Mouse (Mus musculus): ENCODE data around the gene Rbbp5.
"Not testable (repeated sequence)": the region's sequence is repeated elsewhere in the genome, so short reads cannot be mapped to it uniquely, and the experiment has no call there.

Rbbp5 gene

DNA sequence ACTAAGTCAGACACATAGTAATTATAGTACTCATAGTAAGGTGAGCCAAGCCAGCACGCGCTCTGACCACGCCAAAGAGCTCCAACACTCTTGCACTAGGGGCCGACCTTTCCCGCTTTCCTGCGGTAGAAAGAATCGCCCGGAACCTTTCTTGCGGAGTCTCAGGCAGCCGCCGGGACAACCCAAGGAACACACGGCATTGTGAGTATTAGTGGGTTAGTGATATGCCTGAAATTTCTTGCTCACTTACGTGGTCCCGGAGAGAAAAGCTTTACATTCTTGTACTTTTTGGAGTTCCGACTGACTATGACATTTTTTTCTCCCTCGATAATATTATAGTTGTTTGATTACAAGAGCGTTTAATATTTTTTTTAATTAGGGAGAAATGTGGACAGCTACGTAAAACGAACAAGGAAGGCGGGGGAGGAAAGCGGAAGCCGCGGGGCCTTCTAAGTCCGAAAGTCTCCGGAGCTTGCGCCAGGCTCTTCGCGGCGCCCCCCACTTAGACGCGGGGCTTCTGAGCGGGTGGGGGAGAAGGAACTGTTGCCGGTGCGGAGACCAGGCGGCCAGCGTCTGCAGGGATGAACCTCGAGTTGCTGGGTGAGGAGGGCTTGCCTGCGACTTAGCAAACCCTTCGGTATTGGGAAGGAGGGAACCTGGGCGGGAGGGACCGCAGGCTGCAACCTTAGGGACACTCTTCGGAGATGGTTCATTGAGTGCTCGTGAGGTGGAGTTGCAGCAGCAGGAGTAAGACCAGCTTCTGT lies at the start of gene Rbbp5:
Gene Rbbp5, plus strand, starts transcription at position 438 of the 764 bp plus-strand sequence.
- DNase-seq (ENCODE audit: low spot score), result peak; percentile 87

- no peak for DNase-seq (ENCODE audit: low spot score)
These were observed 46.3 kb upstream of the Rbbp5 start for GRCm38 (mm10) chr1:132430818-132431217.

GRCm38 (mm10) chr1:132431716-132432115 lies 45.4 kb upstream of the Rbbp5 start:
- peak; percentile 29 for DNase-seq (ENCODE audit: low spot score)

- DNase-seq (ENCODE audit: low spot score), result no peak
These were observed 43.8 kb upstream of the Rbbp5 start for GRCm38 (mm10) chr1:132433349-132433748.

DNA sequence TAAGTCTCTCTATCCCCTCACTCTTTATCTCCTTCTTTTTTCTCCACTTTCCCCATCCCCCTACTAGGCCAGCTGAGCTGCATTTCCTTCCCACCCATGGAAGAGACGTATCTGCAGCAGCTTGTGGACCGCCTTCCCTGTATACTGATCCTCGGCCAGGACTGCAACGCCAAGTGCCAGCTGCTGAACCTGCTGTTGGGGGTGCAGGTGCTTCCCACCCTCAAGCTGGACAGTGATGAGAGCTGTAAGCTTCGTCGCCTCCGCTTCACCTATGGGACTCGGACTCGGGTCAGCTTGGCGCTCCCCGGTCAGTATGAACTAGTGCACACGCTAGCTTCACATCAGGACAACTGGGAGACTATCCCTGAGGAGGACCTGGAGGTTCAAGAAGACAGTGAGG lies 43.1 kb upstream of the Rbbp5 start:
- no peak for DNase-seq (ENCODE audit: low spot score)

- DNase-seq (ENCODE audit: low spot score), result no peak
These were observed 40.7 kb upstream of the Rbbp5 start for GRCm38 (mm10) chr1:132436320-132436958.

GRCm38 (mm10) chr1:132436960-132437359 lies 40.2 kb upstream of the Rbbp5 start:
- no peak for DNase-seq (ENCODE audit: low spot score)

DNA sequence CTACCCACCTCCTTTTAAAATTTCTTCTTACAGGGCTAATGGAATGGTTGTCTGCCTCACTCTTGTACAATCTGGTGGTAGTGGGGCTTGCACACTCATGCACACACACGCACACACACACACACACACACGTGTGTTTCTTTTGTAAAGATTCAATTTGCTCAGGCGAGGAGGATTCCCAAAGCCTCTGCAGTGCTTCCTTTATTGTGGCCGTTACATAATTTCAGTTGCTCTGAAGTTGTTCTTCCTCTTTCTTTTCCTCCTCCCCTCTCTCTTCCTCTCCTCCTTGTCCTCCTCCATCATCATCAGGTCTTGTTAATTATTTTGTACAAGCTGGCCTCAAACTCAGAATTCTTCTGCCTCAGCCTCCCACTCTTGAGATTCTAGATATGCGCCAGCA lies 39.8 kb upstream of the Rbbp5 start:
- DNase-seq (ENCODE audit: low spot score), result no peak

GRCm38 (mm10) chr1:132440896-132441435 lies 36.2 kb upstream of the Rbbp5 start:
- no peak for DNase-seq (ENCODE audit: low spot score)

- no peak for DNase-seq (ENCODE audit: low spot score)
These were observed 27.4 kb upstream of the Rbbp5 start for GRCm38 (mm10) chr1:132449742-132450141.

GRCm38 (mm10) chr1:132464651-132465050 lies 12.5 kb upstream of the Rbbp5 start:
- no peak for DNase-seq (ENCODE audit: low spot score)

DNA sequence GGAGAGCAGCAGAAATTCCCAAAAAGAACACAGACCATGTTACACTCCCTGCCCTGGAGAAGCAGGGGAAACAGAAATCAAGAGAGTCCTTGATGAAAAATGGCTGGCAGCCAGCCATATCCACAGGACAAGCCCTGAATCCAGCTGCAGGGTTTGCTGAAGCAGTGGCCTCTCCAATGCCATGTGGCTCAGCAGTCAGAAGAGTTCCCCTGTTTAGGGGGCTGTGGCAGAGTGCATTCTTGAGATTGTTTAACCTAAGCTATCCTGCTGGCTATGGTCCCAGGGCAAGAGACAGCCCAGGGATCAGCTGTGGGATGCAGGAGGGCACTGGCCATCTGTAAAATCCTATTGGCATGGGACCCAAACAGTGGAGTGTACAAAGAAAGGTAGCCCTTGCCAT lies 8.2 kb upstream of the Rbbp5 start:
- no peak for DNase-seq (ENCODE audit: low spot score)

DNA sequence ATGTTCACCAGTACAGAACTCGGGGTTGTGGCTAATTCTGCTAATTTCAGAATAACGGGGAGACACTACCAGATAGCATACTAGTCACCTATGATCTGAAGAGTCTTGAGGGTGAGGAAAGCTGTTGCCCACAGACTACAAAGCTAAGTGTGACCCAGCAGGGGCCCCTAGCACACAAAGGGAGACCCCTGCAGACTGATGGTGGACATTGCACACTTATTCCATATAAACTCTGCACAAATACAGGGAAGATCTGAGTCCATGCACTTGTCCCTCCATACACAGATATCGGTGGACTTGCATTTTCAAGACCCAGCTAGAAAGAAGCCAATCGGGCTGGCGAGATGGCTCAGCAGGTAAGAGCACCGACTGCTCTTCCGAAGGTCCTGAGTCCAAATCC lies 7.6 kb upstream of the Rbbp5 start:
- DNase-seq (ENCODE audit: low spot score), result no peak

GRCm38 (mm10) chr1:132470031-132470430 lies 7.1 kb upstream of the Rbbp5 start:
- DNase-seq (ENCODE audit: low spot score), result not testable (repeated sequence)

DNA sequence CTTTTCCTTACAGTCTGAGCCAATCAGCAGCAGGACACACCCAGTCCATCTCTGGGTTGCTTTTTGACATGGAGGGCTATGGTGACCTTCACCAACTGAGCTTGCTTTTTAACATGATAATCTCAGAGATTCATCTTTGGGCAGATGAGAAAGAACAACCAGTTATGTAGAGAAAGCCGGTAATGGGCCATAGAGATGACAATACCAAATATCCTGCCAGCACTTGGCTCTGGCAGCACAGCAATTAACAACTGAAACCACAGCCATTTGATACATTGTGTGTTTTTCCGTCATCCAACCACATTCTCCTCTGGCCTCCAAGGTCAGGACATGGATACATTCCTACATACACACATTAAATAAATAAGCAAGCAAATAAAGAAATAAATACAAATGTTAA lies 6.1 kb upstream of the Rbbp5 start:
- no peak for DNase-seq (ENCODE audit: low spot score)

DNA sequence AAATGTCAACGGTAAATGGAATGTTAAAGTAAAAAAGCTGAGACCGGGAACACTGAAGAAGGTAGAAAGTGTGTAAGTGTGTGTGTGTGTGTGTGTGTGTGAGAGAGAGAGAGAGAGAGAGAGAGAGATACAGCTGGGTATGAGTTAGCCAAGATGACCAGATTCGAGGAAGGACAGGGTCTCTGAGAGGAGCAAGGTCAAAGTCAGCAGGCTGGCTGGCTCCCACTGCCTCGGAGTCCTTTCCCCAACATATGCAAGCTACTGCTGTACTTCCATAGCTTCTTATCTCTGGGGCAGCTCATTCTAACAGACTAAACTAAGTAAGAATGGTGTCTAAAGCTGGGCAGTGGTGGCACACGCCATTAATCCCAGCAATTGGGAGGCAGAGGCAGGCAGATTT lies 5.7 kb upstream of the Rbbp5 start:
- no peak for DNase-seq (ENCODE audit: low spot score)

GRCm38 (mm10) chr1:132472537-132472936 lies 4.6 kb upstream of the Rbbp5 start:
- DNase-seq (ENCODE audit: low spot score), result no peak

DNA sequence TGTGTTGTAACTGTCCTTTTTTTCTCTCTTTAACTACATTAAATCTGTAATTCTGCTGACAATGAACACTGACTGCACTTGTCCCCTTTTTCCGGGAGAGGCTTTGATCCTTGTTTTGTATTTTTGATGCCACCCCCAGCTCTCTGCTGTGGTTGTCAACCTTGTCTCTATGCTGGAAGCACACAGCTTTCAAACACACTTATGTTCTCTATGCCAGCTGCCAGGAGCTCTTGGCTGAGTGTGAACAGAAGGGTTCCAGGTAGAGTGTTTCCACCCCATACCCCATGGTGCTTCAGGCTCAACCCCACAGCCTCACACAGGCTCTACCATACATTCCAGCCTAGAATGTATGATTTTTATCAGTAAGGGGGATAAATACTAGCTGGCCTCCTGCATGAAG lies 2.7 kb upstream of the Rbbp5 start:
- no peak for DNase-seq (ENCODE audit: low spot score)

GRCm38 (mm10) chr1:132476575-132476927 lies 614 bp upstream of the Rbbp5 start:
- DNase-seq (ENCODE audit: low spot score), result no peak

DNA sequence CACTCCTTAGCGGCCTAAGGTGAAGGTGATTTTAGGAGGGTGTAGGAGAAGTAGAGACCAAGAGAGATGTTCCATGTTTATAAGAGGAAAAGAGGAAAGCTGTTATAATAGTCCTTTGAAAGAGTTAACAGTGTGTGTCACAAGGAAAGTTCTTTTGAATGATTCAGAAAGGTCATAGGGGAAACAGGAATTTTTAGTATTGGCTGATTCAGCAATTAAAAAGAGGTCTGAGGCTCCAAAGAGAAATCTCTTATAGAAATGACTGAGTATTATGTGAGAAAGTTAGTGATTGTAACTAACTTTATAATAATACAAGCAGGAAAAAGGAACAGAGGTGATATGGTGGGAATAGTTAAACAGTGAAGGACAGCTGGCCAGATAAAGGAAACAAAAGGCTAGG lies 2.3 kb downstream of the Rbbp5 start:
- DNase-seq (ENCODE audit: low spot score), result no peak

GRCm38 (mm10) chr1:132481619-132482018 lies 4.5 kb downstream of the Rbbp5 start:
- DNase-seq (ENCODE audit: low spot score), result no peak

DNA sequence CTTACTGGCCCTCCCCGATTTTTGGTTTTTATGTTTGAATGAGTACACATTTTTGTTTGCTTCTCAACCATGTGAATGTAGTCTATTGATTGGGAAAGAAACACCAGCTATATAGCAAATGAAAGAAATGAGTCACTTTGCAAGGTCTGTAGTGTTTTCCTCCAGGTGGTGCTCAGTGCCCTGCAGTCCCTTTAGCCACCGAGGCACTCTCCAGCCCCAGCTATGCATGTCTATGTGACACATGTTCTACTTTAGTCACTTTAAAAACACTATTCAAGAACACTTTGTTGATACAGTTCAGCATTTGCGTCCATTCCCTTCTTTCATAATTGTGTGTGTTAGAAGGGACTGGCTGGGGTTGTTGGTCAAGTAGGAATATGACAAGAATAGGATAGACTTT lies 6.1 kb downstream of the Rbbp5 start:
- DNase-seq (ENCODE audit: low spot score), result no peak

- no peak for DNase-seq (ENCODE audit: low spot score)
These were observed 6.6 kb downstream of the Rbbp5 start for GRCm38 (mm10) chr1:132483759-132484158.

DNA sequence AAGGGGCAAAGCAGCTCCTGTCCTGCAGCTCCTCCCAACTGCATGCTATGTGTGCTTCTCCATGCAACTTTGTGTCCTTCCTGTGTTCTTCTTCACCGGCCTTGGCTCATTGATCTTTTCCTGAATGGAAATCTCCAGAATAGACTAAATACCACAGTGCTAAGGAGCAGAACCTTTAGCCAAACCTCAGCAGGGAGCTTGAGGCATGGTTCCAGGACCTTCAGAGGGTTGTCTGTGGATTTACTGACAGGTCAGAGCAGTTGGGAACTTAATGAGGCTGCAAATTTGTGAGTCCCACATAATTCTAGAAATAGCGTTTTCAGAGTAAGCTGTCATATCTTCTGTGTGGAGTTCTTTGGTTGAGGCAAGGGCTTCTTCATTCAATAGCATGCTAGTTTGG lies 23.4 kb downstream of the Rbbp5 start:
- DNase-seq (ENCODE audit: low spot score), result no peak

Data from urinary bladder, postnatal 14 days (tissue).